Mouse (Mus musculus) liver, adult 2 months (tissue): Measurements from ENCODE around the gene Rnf20. TPM values are rescaled to one million over a fixed set of nuclear protein-coding genes. Genes with fewer than 3 reads are reported as not detected.
A peak's percentile ranks its signal among the peaks of the same experiment; 100 is the strongest.
"Not testable (repeated sequence)": the region's sequence is repeated elsewhere in the genome, so short reads cannot be mapped to it uniquely, and the experiment has no call there.

Source experiments
- DNase-seq: peaks from one replicate; pipeline ENCODE4 v3.0.0-alpha.2; 2011; ENCODE audit warnings: low read depth, low spot score; ENCODE audit errors: extremely low read depth
- H3K27ac ChIP-seq: fragments of 200-500 bp; replicated peaks from 2 replicates; pipeline ENCODE4 v1.5.1; 2012; ENCODE audit warnings: low read depth, mild to moderate bottlenecking, control low read depth, inconsistent platforms, low read length; ENCODE audit not compliant: insufficient read depth
- H3K27me3 ChIP-seq: fragments of 200-500 bp; 2 replicates; pipeline ENCODE4 v1.6.1; 2012; ENCODE audit warnings: mild to moderate bottlenecking, moderate library complexity, low read length, inconsistent platforms; ENCODE audit not compliant: control insufficient read depth, insufficient read depth
- H3K36me3 ChIP-seq: fragments of 200-500 bp; 2 replicates; pipeline ENCODE4 v1.6.1; 2012; ENCODE audit warnings: low read length, inconsistent platforms; ENCODE audit not compliant: control insufficient read depth, insufficient read depth
- H3K4me1 ChIP-seq: fragments of 200-500 bp; 2 replicates; pipeline ENCODE4 v1.6.1; 2011; ENCODE audit warnings: low read length; ENCODE audit not compliant: control insufficient read depth, insufficient read depth
- H3K4me3 ChIP-seq: fragments of 200-500 bp; 2 replicates; pipeline ENCODE4 v1.5.1; 2011; ENCODE audit warnings: low read depth, mild to moderate bottlenecking, control low read depth, low read length, moderate library complexity; ENCODE audit not compliant: insufficient read depth
- H3K79me2 ChIP-seq: fragments of 200-500 bp; 2 replicates; pipeline ENCODE4 v1.6.1; 2012; ENCODE audit warnings: inconsistent platforms, mild to moderate bottlenecking, low read length, moderate library complexity; ENCODE audit not compliant: control insufficient read depth, insufficient read depth
- H3K9ac ChIP-seq: fragments of 200-500 bp; 2 replicates; pipeline ENCODE4 v1.6.1; 2012; ENCODE audit warnings: low read depth, mild to moderate bottlenecking, control low read depth, inconsistent platforms, low read length
- CTCF ChIP-seq: fragments of 200-500 bp; IDR thresholded peaks from 2 replicates; pipeline ENCODE4 v1.5.1; 2011; ENCODE audit warnings: low read depth, low read length, control low read depth
- POLR2A ChIP-seq: fragments of 200-500 bp; IDR thresholded peaks from 2 replicates; pipeline ENCODE4 v1.6.1; 2011; ENCODE audit warnings: low read length, control low read depth; ENCODE audit not compliant: insufficient read depth; ENCODE audit errors: extremely low read depth
- WGBS: fragments of 180-500 bp; shearing (Covaris S2); methylation state at CpG from one replicate; pipeline ENCODE4 v1.1.7; 2018; 5-methylcytosine and 5-hydroxymethylcytosine counted together
- polyA plus RNA-seq: library from polyadenylated mRNA; depleted of rRNA; stranded (reverse); fragments of >200 nt; gene quantifications from 2 replicates; pipeline ENCODE4 v1.2.3, GENCODE M21; 2012
- total RNA-seq: library from RNA; depleted of rRNA; stranded (reverse); fragments of >200 nt; gene quantifications from 2 replicates; pipeline ENCODE4 v1.2.3, GENCODE M21; 2014

Gene Rnf20
- total and polyA plus RNA-seq, 2 experiments: 8.5 to 18.3 TPM

DNA sequence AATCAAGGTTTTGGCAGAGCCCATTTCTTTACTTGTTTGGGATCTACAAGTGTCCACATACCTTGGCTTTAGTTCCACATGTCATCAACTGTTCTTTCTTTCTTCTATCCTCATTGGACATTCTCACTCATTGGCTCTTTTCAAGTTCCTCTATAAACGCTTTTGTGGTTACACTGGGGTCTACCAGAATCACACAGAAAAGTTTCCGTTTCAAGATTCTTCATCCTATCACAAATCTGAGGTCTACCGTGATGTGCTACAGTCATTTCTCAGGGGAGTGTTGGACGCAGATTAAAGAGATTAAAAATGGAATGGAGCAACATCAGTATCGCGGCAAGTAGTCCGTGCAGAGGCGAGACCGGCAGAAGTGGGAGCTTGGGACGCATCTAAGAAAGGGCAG is 14.9 kb upstream of the Rnf20 start:
- no peaks in the 10 kb centered on the region for H3K27me3 ChIP-seq
- no peak overlapping the region for H3K9ac ChIP-seq
- H3K4me3 ChIP-seq: no peak overlapping the region
- DNase-seq: no peak
- no peaks in the 10 kb centered on the region for H3K79me2 ChIP-seq
- TF ChIP-seq POLR2A (no peak), CTCF (no peak)
- no peak overlapping the region for H3K27ac ChIP-seq
- no peaks in the 10 kb centered on the region for H3K4me1 ChIP-seq
- no peaks in the 10 kb centered on the region for H3K36me3 ChIP-seq
- 89% methylated on average over 10 of the region's 10 CpGs for WGBS

GRCm38 (mm10) chr4:49619861-49620260 is 11.9 kb upstream of the Rnf20 start:
- not testable (repeated sequence) for H3K79me2 ChIP-seq, DNase-seq, H3K9ac ChIP-seq, H3K27me3 ChIP-seq, H3K4me3 ChIP-seq, H3K4me1 ChIP-seq, H3K27ac ChIP-seq, H3K36me3 ChIP-seq
- 84% methylated on average over 7 of the region's 7 CpGs for WGBS

- TF ChIP-seq POLR2A (no peak), CTCF (no peak)
- WGBS: 88% methylated on average over 2 of the region's 2 CpGs
- Histone ChIP-seq H3K36me3 (no peaks in the 10 kb centered on the region), H3K79me2 (no peaks in the 10 kb centered on the region), H3K4me3 (no peak overlapping the region), H3K9ac (no peak overlapping the region), H3K27me3 (no peaks in the 10 kb centered on the region), H3K4me1 (no peaks in the 10 kb centered on the region), H3K27ac (no peak overlapping the region)
- no peak for DNase-seq
These were observed 9.5 kb upstream of the Rnf20 start for GRCm38 (mm10) chr4:49622272-49622671.

DNA sequence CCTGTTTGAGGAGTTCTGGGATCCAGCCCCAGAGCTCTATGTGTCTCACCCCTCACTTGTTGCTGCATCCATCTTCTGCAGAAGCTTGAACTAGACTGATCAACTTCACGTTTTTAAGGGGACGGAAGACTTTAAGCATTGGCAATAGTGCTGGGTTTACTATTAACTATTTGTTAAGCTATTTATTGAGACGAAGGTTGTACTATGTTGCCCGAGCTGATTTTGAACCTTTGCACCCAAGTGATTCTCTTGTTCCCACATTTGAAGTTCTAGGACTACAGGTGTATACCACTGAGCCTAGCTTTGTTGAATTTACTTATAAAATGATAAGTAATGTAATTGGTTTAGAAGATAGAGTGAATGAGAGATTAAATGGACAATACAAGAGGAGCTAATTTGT is 7.9 kb upstream of the Rnf20 start:
- Histone ChIP-seq H3K36me3 (no peaks in the 10 kb centered on the region), H3K79me2 (no peaks in the 10 kb centered on the region), H3K4me1 (no peaks in the 10 kb centered on the region), H3K4me3 (no peak overlapping the region), H3K27ac (no peak overlapping the region), H3K27me3 (no peaks in the 10 kb centered on the region), H3K9ac (no peak overlapping the region)
- WGBS: 24% methylated on average over 4 of the region's 4 CpGs
- TF ChIP-seq CTCF (no peak), POLR2A (no peak)
- no peak for DNase-seq

DNA sequence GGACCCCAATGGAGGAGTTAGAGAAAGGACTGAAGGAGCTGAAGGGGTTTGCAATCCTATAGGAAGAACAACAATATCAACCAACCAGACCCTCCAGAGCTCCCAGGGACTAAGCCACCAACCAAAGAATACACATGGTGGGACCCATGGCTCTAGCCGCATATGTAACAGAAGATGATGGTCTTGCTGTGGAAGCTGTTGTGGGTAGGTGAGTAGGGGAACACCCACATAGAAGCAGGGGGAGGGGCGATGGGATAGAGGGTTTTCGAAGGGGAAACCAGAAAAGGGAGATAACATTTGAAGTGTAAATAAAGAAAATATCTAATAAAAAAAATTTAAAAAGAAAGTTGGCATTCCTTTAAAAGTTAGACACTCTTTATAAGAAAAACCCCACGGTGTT is 6.8 kb upstream of the Rnf20 start:
- DNase-seq: not testable (repeated sequence)
- WGBS: 89% methylated on average over 4 of the region's 4 CpGs

DNA sequence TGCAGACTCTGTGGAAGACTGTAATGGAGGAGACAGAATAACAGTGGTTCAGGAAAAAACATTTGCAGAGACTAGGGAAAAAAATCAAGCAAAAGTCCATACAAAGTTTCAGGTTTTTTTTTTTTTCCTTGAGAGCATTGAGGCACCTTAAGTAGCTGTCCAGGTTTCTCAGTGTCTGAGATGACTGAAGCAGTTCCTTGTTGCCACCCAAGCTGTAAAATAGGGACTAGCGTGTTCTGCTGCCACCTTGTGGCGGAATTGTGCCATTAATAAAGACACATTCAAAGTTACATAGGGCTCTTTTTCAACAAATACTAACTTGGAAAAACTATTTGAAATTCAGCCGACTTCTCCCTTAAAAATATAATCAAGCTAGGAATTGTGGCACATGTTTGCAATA is 4.8 kb upstream of the Rnf20 start:
- TF ChIP-seq POLR2A (no peak), CTCF (peak; percentile 60; the same call in 1 of the 2 replicates)
- Histone ChIP-seq H3K4me1 (no peaks in the 10 kb centered on the region), H3K27ac (no peak overlapping the region), H3K27me3 (no peaks in the 10 kb centered on the region), H3K9ac (no peak overlapping the region), H3K79me2 (no peaks in the 10 kb centered on the region), H3K4me3 (no peak overlapping the region), H3K36me3 (no peaks in the 10 kb centered on the region)
- WGBS: 3% methylated on average over 3 of the region's 3 CpGs
- peak; percentile 51 for DNase-seq

More for the DNA sequence above, 6.8 kb upstream of the Rnf20 start:
- H3K36me3 ChIP-seq, H3K9ac ChIP-seq, H3K79me2 ChIP-seq, H3K27ac ChIP-seq, H3K27me3 ChIP-seq, H3K4me3 ChIP-seq, H3K4me1 ChIP-seq: not testable (repeated sequence)

DNA sequence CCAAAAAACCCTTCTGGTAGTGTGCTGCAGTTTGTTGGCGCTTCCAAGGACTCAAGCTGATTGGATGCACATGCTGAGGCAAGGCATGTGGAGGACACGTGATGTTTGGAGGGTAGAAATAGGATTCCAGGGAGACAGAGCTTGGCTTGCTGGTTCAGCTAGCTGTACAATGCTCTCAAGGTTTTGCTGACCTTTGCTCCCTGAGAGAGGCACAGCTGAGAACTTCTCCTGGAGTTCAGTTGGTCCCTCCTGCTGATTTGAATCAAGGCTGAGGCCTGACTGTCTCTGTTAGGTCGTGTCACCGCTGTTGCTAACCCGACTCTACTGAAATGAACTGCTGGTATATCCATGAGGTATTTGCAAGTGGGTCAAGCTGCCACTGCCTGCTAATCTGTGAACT is 2.9 kb upstream of the Rnf20 start:
- Histone ChIP-seq H3K4me3 (no peak overlapping the region), H3K4me1 (0 out of 2 replicates have a peak, but pooled peaks cover 2% of the 10 kb centered on the region), H3K36me3 (0 out of 2 replicates have a peak, but pooled peaks cover 1% of the 10 kb centered on the region), H3K79me2 (0 out of 2 replicates have a peak, but pooled peaks cover 3% of the 10 kb centered on the region), H3K9ac (no peak overlapping the region), H3K27ac (no peak overlapping the region), H3K27me3 (no peaks in the 10 kb centered on the region)
- no peak for TF ChIP-seq CTCF
- TF ChIP-seq POLR2A: no peak
- no peak for DNase-seq
- 83% methylated on average over 5 of the region's 5 CpGs for WGBS
